Mouse (Mus musculus) lung, embryonic 15.5 days (tissue): ENCODE results near the gene Atp1a2. TPM values are rescaled to one million over a fixed set of nuclear protein-coding genes. Genes with fewer than 3 reads are reported as not detected.

Source experiments
- ATAC-seq: fragments of 200-750 bp; cut with Nextera tagmentation; 2 replicates; pipeline ENCODE4 v1.8.0; 2017; ENCODE audit warnings: moderate number of reproducible peaks, borderline replicate concordance; ENCODE audit not compliant: low FRiP score, low TSS enrichment; ENCODE audit errors: extremely low read depth
- H3K27ac ChIP-seq: fragments of 300-500 bp; sonication (generic); 2 replicates; pipeline ENCODE4 v1.5.1; 2015; ENCODE audit warnings: moderate library complexity, mild to moderate bottlenecking, inconsistent platforms
- H3K27me3 ChIP-seq: fragments of 300-500 bp; sonication (generic); 2 replicates; pipeline ENCODE4 v1.6.1; 2015; ENCODE audit warnings: inconsistent platforms
- H3K36me3 ChIP-seq: fragments of 300-500 bp; sonication (generic); 2 replicates; pipeline ENCODE4 v1.6.1; 2015; ENCODE audit warnings: inconsistent platforms
- H3K4me1 ChIP-seq: fragments of 300-500 bp; sonication (generic); 2 replicates; pipeline ENCODE4 v1.6.1; 2015; ENCODE audit warnings: inconsistent platforms
- H3K4me2 ChIP-seq: fragments of 300-500 bp; sonication (generic); 2 replicates; pipeline ENCODE4 v1.6.1; 2015; ENCODE audit warnings: inconsistent platforms, mild to moderate bottlenecking, moderate library complexity
- H3K4me3 ChIP-seq: fragments of 300-500 bp; sonication (generic); 2 replicates; pipeline ENCODE4 v1.5.1; 2015; ENCODE audit warnings: mild to moderate bottlenecking, inconsistent platforms
- H3K9ac ChIP-seq: fragments of 300-500 bp; sonication (generic); 2 replicates; pipeline ENCODE4 v1.6.1; 2015; ENCODE audit warnings: inconsistent platforms
- H3K9me3 ChIP-seq: fragments of 300-500 bp; sonication (generic); 2 replicates; pipeline ENCODE4 v1.6.1; 2016; ENCODE audit warnings: inconsistent platforms
- WGBS: fragments of 180-500 bp; shearing (Covaris S2); methylation state at CpG from one replicate; pipeline ENCODE4 v1.1.7; 2015; 5-methylcytosine and 5-hydroxymethylcytosine counted together
- polyA plus RNA-seq: library from polyadenylated mRNA; unstranded; fragments of >200 nt; fragmentation: Nextera tagmentation; extraction: Ambion mirVana; gene quantifications from 2 replicates; pipeline ENCODE4 v1.2.1, GENCODE M21; 2015

Atp1a2 gene
- polyA plus RNA-seq, 1 experiment from 2014 or later = 5.7 TPM

DNA sequence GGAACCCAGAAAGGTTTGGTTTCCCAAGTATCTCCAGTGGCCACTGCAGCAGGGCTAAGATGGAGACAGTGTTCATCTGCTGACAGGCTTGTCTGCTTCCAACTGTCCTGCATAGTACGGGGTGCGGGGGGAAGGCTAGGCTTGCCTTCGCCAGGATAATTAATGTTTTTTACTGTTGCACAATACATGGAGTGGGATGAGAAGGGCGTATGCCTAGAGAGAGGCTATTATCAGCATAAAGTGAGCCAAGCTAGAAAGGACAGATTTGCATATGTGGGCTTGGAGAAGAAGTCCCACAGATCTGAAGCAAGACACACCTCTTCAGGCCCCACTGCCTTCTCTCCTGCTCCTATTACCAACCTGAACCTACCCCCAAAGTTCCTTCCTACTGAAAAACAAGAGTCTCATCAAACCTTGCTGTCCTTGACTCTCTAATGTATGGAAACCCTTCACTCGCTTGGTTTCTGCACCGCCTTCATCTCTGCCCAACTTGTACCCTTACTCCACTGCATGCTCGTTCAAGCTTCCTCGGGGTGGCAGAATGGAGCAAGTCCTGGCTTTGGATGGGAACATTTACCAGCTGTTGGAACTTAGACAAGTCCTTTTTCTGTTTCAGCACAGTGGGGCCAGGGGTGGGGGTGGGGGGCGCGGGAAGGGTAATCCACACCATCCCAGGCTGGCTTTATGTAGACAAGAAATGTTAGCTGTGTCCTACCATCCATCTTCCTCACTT, 16.2 kb downstream of the Atp1a2 start:
- ATAC-seq = peak; percentile 68; the same call in 1 of the 2 replicates
- WGBS = 60% methylated on average over 10 of the region's 10 CpGs
- H3K9ac ChIP-seq = no peak overlapping the region
- H3K4me1 ChIP-seq = peaks cover 4% of the 10 kb centered on the region; the same call in 1 of the 2 replicates
- no peaks in the 10 kb centered on the region for H3K9me3 ChIP-seq
- H3K36me3 ChIP-seq = no peaks in the 10 kb centered on the region
- H3K27me3 ChIP-seq = no peaks in the 10 kb centered on the region
- no peak overlapping the region for H3K4me3 ChIP-seq
- H3K4me2 ChIP-seq = no peak overlapping the region
- H3K27ac ChIP-seq = no peak overlapping the region

- H3K9me3 ChIP-seq = no peaks in the 10 kb centered on the region
- no peak overlapping the region for H3K27ac ChIP-seq
- no peak for ATAC-seq
- no peaks in the 10 kb centered on the region for H3K36me3 ChIP-seq
- H3K27me3 ChIP-seq = no peaks in the 10 kb centered on the region
- 74% methylated on average over 16 of the region's 16 CpGs for WGBS
- H3K9ac ChIP-seq = no peak overlapping the region
- peaks cover 4% of the 10 kb centered on the region; the same call in 1 of the 2 replicates for H3K4me1 ChIP-seq
- H3K4me2 ChIP-seq = no peak overlapping the region
- no peak overlapping the region for H3K4me3 ChIP-seq
These were observed 17.9 kb downstream of the Atp1a2 start for GRCm38 (mm10) chr1:172279768-172280509.

DNA sequence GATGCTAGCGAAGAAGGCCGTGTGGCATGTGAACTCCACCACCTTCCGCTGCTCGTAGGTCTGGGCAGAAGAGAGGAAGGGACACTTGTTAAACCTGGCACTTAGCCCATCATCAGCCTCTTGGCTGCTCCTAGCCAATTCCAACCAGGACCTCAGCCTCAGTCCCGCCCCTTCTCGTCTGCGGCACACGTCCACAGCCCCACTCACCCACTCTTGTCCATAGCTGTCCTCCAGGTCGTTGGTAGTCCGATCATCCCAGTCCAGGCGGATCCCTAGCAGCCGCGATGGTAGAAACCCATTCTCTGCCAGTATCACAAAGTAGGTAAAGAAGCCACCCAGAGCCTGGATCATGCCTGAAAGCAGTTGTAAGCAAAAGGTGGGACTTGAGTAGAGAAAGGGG, 19.5 kb downstream of the Atp1a2 start:
- 80% methylated on average over 13 of the region's 13 CpGs for WGBS
- H3K9ac ChIP-seq = no peak overlapping the region
- H3K4me3 ChIP-seq = no peak overlapping the region
- H3K9me3 ChIP-seq = no peaks in the 10 kb centered on the region
- no peaks in the 10 kb centered on the region for H3K36me3 ChIP-seq
- no peak overlapping the region for H3K27ac ChIP-seq
- peaks cover 4% of the 10 kb centered on the region; the same call in 1 of the 2 replicates for H3K4me1 ChIP-seq
- H3K4me2 ChIP-seq = no peak overlapping the region
- H3K27me3 ChIP-seq = no peaks in the 10 kb centered on the region
- ATAC-seq = no peak

GRCm38 (mm10) chr1:172277172-172277571, 20.7 kb downstream of the Atp1a2 start:
- H3K4me2 ChIP-seq = no peak overlapping the region

GRCm38 (mm10) chr1:172274547-172274946, 23.3 kb downstream of the Atp1a2 start:
- WGBS = 63% methylated on average over 5 of the region's 5 CpGs
- ATAC-seq = no peak
- no peaks in the 10 kb centered on the region for H3K9me3 ChIP-seq
- no peaks in the 10 kb centered on the region for H3K36me3 ChIP-seq
- no peaks in the 10 kb centered on the region for H3K27me3 ChIP-seq
- H3K4me1 ChIP-seq = no peaks in the 10 kb centered on the region
- no peak overlapping the region for H3K4me3 ChIP-seq
- H3K9ac ChIP-seq = no peak overlapping the region
- H3K4me2 ChIP-seq = no peak overlapping the region
- H3K27ac ChIP-seq = no peak overlapping the region

More at GRCm38 (mm10) chr1:172277172-172277571, 20.7 kb downstream of the Atp1a2 start:
- H3K36me3 ChIP-seq = no peaks in the 10 kb centered on the region
- H3K9ac ChIP-seq = no peak overlapping the region
- H3K9me3 ChIP-seq = no peaks in the 10 kb centered on the region
- H3K27ac ChIP-seq = no peak overlapping the region
- 58% methylated on average over 3 of the region's 3 CpGs for WGBS
- no peaks in the 10 kb centered on the region for H3K27me3 ChIP-seq
- ATAC-seq = no peak
- H3K4me3 ChIP-seq = no peak overlapping the region
- peaks cover 4% of the 10 kb centered on the region; the same call in 1 of the 2 replicates for H3K4me1 ChIP-seq

GRCm38 (mm10) chr1:172274116-172274515, 23.7 kb downstream of the Atp1a2 start:
- Histone ChIP-seq H3K9ac (no peak overlapping the region), H3K4me3 (no peak overlapping the region), H3K9me3 (no peaks in the 10 kb centered on the region), H3K27me3 (no peaks in the 10 kb centered on the region), H3K27ac (no peak overlapping the region), H3K4me2 (no peak overlapping the region), H3K4me1 (no peaks in the 10 kb centered on the region), H3K36me3 (no peaks in the 10 kb centered on the region)
- WGBS = 43% methylated on average over 5 of the region's 5 CpGs
- no peak for ATAC-seq

GRCm38 (mm10) chr1:172273386-172273785, 24.5 kb downstream of the Atp1a2 start:
- no peaks in the 10 kb centered on the region for H3K36me3 ChIP-seq
- no peak overlapping the region for H3K9ac ChIP-seq
- H3K27ac ChIP-seq = no peak overlapping the region
- H3K9me3 ChIP-seq = no peaks in the 10 kb centered on the region
- no peak for ATAC-seq
- no peak overlapping the region for H3K4me3 ChIP-seq
- 84% methylated on average over 6 of the region's 6 CpGs for WGBS
- H3K27me3 ChIP-seq = no peaks in the 10 kb centered on the region
- no peaks in the 10 kb centered on the region for H3K4me1 ChIP-seq
- H3K4me2 ChIP-seq = no peak overlapping the region

GRCm38 (mm10) chr1:172271765-172272164, 26.1 kb downstream of the Atp1a2 start:
- H3K9me3 ChIP-seq = no peaks in the 10 kb centered on the region
- no peak overlapping the region for H3K4me3 ChIP-seq
- no peak overlapping the region for H3K4me2 ChIP-seq
- ATAC-seq = no peak
- H3K27me3 ChIP-seq = no peaks in the 10 kb centered on the region
- H3K4me1 ChIP-seq = no peaks in the 10 kb centered on the region
- WGBS = 58% methylated on average over 10 of the region's 10 CpGs
- no peak overlapping the region for H3K27ac ChIP-seq
- H3K36me3 ChIP-seq = no peaks in the 10 kb centered on the region
- H3K9ac ChIP-seq = no peak overlapping the region

GRCm38 (mm10) chr1:172271208-172271607, 26.7 kb downstream of the Atp1a2 start:
- 78% methylated on average over 3 of the region's 3 CpGs for WGBS
- no peaks in the 10 kb centered on the region for H3K27me3 ChIP-seq
- no peak overlapping the region for H3K4me3 ChIP-seq
- H3K4me1 ChIP-seq = no peaks in the 10 kb centered on the region
- no peak for ATAC-seq
- H3K36me3 ChIP-seq = no peaks in the 10 kb centered on the region
- H3K4me2 ChIP-seq = no peak overlapping the region
- no peak overlapping the region for H3K27ac ChIP-seq
- H3K9me3 ChIP-seq = no peaks in the 10 kb centered on the region
- no peak overlapping the region for H3K9ac ChIP-seq

- ATAC-seq = no peak
- H3K27me3 ChIP-seq = no peaks in the 10 kb centered on the region
- 66% methylated on average over 8 of the region's 8 CpGs for WGBS
- H3K9me3 ChIP-seq = no peaks in the 10 kb centered on the region
- H3K4me1 ChIP-seq = no peaks in the 10 kb centered on the region
- no peak within 1 kb of the TSS for H3K27ac ChIP-seq
- no peaks in the 10 kb centered on the region for H3K36me3 ChIP-seq
- H3K4me2 ChIP-seq = no peak within 1 kb of the TSS
- H3K9ac ChIP-seq = no peak within 1 kb of the TSS
- H3K4me3 ChIP-seq = no peak within 1 kb of the TSS
These were observed 36.3 kb downstream of the Atp1a2 start, which contains the start of gene Igsf8 for GRCm38 (mm10) chr1:172261477-172262078. TSS of gene Igsf8 (plus strand) at chr1:172261641.

DNA sequence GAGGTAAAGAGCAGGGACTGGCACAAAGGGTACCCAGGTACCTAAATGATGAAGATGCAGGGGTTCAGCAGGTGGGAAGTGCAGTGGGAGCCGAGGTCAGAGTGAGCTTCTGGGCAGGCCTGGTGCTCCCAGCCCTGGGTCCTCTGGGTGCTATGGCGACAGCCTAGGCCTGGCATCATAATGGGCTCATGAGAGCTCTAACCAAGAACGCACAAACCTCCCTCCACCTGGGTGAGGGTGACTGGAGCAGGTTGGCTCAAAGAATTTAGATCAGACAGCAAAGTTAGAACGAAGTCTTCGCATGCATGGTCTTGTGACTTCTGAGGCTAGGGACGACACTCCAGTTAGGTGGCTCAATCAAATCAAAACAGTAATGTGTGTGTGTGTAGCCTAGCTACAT, 39.5 kb downstream of the Atp1a2 start, which contains the start of gene Atp1a4:
Gene Atp1a4, minus strand, starts transcription at position 101 of the 400 bp plus-strand sequence.
- 87% methylated on average over 6 of the region's 6 CpGs for WGBS
- H3K36me3 ChIP-seq = no peaks in the 10 kb centered on the region
- H3K4me3 ChIP-seq = no peak within 1 kb of the TSS
- H3K27ac ChIP-seq = no peak within 1 kb of the TSS
- no peak within 1 kb of the TSS for H3K4me2 ChIP-seq
- H3K9me3 ChIP-seq = no peaks in the 10 kb centered on the region
- H3K27me3 ChIP-seq = no peaks in the 10 kb centered on the region
- H3K9ac ChIP-seq = no peak within 1 kb of the TSS
- ATAC-seq = no peak
- no peaks in the 10 kb centered on the region for H3K4me1 ChIP-seq

DNA sequence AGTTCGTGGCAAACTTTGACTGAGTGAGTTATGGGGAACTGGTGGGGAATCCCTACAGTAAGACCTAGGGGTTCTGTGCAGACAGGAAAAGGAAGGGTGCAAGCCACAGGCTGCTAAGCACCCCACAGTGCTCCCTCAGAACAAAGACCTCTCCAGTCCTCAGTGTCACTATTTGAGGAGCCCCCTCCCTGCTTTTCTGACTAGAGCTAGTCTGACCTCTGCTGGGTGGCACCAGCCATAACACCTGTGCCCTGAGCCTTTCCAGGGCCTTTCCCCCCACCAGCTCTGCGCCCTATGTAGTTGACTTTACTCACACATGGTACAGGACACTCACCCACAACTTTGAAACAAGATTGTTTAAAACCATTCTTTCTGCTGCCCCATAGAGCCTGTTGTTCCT, 50.2 kb downstream of the Atp1a2 start:
- 42% methylated on average over 2 of the region's 2 CpGs for WGBS

More for the DNA sequence above, 50.2 kb downstream of the Atp1a2 start:
- Histone ChIP-seq H3K4me2 (no peak overlapping the region), H3K36me3 (no peaks in the 10 kb centered on the region), H3K4me1 (no peaks in the 10 kb centered on the region), H3K9ac (no peak overlapping the region), H3K9me3 (no peaks in the 10 kb centered on the region), H3K27me3 (peaks cover 22% of the 10 kb centered on the region), H3K27ac (no peak overlapping the region), H3K4me3 (no peak overlapping the region)
- ATAC-seq = no peak
